Mouse (Mus musculus) heart, postnatal 10 days (tissue): ENCODE data around the gene Sh3pxd2a. TPM values are rescaled to one million over a fixed set of nuclear protein-coding genes. Genes with fewer than 3 reads are reported as not detected.
A peak's percentile ranks its signal among the peaks of the same experiment; 100 is the strongest.

Experiments used
- DNase-seq, 2 experiments: peaks; one replicate each; pipeline ENCODE4 v3.0.0; 2021
- intact Hi-C: fragments of 180-260 bp; cut with DNase I; formaldehyde crosslinking; loops from one replicate; pipeline ENCODE4 v1.15.1; 2025
- total RNA-seq, 2 experiments: library from RNA; stranded (reverse); gene quantifications; 2 replicates each; pipeline ENCODE4 v1.2.3; 2021

Sh3pxd2a gene
- total RNA-seq, 2 experiments from 2014 or later, result 87.9 to 93.7 TPM

DNA sequence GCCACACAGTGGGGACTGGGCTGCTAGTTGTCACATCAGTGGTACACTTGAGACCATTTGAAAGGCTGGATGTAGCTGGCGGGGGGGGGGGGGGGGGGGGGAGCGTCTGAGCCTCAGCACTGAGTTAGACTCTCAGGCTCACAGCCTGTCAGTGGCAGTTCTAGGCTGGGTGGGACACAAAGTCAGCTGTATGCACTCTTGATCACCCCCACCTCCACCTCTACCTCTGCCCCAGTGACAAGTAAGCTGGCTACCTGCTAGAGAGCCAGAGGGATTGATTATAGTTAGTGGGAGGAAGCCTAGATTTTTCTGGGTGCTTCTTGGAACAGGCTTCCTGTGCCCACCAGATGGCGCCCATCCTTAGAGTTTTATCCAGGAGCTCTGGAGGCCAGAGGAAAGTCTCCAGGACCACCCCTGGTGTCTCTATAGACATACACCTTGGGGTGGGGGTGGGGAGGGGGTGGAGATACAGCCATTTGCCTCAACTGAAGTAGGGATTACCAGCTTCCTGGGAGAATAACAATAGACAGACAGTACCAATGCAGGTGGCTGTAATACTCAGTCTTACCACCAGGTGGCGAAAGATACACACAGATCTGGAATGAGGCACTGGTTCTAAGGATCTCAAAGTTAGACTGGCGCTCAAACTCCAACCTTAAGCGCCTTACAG is 107.9 kb downstream of the Sh3pxd2a start:
- DNase-seq, result peak; percentile 89 to 92
- intact Hi-C loops, result loop anchor here (1.0 to 10.0 kb wide), 7 partner anchors 108 to 468 kb away; partner anchors contain the start of genes Sfr1 and Sh3pxd2a

- DNase-seq, result no peak
These were observed 109.7 kb downstream of the Sh3pxd2a start for GRCm38 (mm10) chr19:47354456-47354855.

DNA sequence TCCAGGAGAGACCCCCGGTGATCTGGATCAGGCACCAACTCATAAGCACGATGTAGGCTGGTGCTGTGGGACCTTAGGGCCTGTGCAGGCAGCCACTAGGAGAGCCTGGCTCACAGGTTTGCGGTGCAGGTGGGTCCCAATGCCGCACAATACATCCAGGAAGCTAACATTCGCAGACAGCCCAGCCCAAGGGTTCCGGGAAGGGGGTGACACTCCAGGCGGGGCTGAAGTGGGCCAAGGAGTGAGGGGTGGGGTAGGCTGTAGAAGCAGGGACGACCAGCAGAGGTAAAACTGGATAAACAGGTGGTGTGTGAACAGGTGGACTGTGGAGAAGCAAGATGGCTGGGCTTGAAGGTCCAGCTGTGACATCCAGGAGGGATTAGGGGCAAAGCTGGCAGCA is 115.2 kb downstream of the Sh3pxd2a start:
- intact Hi-C loops, result no loop called here
- no peak for DNase-seq

More at GRCm38 (mm10) chr19:47354456-47354855, 109.7 kb downstream of the Sh3pxd2a start:
- intact Hi-C loops, result loop anchor here (10.0 kb wide), 3 partner anchors 260 to 470 kb away; partner anchors contain the start of gene Sfr1

DNA sequence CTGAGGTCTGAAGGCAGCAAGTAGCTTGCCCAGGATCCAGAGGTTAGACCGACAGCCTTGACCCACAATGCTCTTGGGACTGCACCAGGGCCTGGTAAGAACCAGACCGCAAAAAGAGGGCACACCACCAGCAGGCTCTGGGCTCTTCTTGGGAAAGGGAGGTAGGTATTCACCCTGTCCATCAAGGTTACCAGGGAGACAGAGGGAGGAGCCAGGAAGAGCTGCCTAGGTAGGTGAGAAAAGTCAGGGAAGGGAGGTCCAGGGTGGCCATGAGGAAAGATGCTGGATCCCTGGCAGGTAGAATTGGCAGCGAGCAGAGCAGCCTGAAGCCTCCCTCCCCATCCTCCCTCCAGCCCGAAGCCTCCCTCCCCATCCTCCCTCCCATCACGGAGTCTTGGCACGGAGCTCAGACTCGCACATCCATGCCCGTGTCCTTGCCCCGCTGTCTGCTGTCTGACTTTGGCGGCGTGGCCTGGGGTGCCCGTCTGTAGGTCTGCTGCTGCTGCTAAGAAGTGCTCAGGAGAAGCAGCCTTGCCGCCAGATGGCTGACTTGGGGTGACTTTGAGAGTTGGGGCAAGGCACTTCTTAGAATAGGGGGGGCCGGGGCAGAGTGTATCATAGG is 115.7 kb downstream of the Sh3pxd2a start:
- intact Hi-C loops, result no loop called here
- no peak for DNase-seq

- DNase-seq, result no peak
- intact Hi-C loops, result no loop called here
These were observed 117.1 kb downstream of the Sh3pxd2a start for GRCm38 (mm10) chr19:47347021-47347643.

DNA sequence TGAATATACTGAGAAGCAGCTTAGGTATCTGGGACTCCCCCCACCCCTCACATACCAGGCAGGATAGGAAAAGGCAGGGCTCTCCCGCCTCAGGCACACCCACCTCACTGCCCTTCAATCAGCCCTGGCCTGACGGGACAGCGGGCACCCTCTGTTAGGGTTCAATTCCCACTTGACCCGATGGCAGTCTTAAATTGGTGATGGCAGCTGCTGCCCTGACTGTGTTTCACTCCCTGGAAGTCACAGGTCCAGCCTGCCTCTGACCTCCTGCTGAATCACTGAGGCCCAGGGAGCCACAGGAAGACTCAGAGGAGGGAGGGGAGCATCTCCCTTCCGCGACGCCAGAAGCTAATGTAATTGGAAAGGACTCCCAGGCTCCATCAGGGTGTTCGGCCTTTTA is 117.6 kb downstream of the Sh3pxd2a start:
- no peak for DNase-seq
- intact Hi-C loops, result no loop called here

DNA sequence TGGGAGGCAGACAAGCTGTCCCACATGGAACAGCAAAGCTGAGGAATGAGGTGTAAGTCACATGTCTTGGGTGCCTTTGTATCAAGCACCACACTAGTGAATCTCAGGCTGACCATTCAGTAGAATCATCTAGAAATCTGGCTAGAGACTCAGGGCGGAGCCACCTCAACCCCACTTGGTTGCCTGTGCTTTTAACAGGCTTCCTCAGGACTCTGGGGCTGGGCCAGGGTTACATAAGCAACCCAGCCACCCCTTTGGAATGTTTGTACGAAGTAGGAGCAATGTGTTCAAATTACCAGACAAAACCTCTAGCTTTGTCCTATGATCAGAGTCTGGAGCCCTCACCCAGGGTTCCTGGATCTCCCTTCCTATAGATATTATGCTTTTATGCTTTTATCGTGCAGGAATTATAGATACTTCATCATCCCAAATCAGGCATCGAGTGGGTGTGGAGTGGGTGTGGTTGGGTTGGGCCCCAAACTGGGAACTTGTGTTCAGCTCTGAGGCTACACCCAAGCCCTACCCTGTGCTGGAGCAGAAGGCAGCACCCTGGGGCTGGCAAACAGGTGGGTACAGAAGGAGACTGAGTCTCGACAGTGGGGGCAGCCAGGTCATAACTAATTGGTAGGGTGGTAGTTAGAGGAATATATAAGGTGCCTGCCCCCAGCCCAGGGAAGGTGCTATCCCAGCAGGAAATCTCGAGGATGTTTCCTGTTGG is 118.2 kb downstream of the Sh3pxd2a start:
- intact Hi-C loops, result no loop called here
- no peak for DNase-seq

- no peak for DNase-seq
- intact Hi-C loops, result no loop called here
These were observed 120.8 kb downstream of the Sh3pxd2a start for GRCm38 (mm10) chr19:47343422-47343821.

DNA sequence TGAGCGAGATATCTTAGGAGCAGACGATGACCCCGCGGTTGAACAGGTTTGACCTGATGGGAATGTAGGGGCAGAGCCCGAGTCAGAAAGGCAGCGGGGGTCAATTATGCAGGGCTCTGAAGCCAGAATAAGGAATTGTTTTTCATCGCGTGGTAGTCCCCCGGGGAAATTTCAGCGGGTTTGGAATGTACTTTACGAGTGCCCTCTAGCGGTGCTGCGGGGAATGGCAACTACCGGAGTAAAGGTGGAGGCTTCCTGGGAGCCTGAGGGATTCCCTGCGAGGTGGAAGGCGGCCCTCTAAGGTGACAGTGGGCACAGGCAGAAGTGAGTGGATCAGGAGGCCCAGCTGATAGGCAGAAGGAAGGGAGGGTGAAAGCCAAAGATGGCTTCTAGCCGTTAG is 125.0 kb downstream of the Sh3pxd2a start:
- intact Hi-C loops, result loop anchor here (2.0 kb wide), 1 partner anchor 160 kb away; the partner anchor contains the start of gene Neurl1a
- DNase-seq, result peak; percentile 86 to 91

DNA sequence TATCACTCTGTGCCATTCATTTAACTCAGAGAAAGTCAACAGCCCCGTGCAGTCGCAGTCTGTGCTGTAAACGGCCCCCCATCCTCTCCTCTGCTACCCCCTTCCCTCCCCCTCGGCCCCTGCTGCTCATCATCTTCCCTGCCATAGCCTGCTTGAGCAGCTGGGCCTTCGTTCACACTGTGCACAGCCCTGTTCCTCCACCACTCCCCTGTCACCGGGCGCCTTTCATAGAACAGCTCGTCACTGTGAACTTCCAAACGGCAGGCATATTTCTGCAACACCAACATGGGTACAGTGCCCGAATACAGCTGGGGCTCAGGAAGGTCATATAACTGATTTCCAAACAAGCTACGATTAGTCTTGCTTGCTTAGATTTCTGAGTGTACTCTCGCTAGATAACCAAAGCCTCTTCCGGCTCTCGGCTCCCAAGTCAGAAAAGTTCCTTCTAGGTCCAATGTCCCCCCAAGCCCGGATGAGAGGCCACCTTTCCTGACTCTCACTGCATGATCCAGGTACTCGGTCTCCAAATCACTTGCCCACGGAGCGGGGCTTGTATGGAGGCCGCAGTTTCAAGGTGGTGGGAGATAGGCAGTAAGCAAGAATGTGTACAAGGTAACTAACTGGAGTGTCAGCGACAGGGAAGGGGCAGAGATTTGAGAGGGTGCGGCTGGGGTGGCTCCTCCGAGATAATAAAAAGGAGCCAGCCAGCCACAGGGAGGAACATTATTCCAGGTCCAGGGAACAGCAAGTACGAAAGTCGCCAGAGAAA is 125.6 kb downstream of the Sh3pxd2a start:
- no peak for DNase-seq
- intact Hi-C loops, result loop anchor here (1.0 to 2.0 kb wide), 2 partner anchors 74 to 160 kb away; partner anchors contain the start of gene Neurl1a

GRCm38 (mm10) chr19:47337743-47338142 is 126.5 kb downstream of the Sh3pxd2a start:
- intact Hi-C loops, result loop anchor here (1.0 to 2.0 kb wide), 2 partner anchors 73 to 159 kb away; partner anchors contain the start of gene Neurl1a
- peak; percentile 91 to 94 for DNase-seq

DNA sequence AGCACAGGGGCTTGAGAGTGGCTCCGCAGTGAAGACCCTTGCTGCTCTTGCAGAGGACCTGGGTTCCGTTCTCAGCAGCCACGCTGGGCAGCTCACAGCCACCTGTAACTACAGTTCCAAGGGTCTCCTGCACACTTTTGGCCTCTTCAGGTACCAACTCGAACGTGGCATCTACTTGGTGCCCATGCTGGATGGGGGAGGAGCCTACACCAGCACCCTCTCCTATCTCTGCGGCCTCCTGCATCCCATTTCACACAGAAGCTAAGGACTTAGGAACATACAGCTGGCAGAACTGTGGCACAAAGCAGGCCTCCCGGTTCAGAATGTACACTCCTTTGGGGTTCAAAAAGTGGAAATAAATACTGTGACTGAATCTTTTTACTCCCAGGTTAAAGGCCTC is 127.0 kb downstream of the Sh3pxd2a start:
- intact Hi-C loops, result no loop called here
- DNase-seq, result no peak

DNA sequence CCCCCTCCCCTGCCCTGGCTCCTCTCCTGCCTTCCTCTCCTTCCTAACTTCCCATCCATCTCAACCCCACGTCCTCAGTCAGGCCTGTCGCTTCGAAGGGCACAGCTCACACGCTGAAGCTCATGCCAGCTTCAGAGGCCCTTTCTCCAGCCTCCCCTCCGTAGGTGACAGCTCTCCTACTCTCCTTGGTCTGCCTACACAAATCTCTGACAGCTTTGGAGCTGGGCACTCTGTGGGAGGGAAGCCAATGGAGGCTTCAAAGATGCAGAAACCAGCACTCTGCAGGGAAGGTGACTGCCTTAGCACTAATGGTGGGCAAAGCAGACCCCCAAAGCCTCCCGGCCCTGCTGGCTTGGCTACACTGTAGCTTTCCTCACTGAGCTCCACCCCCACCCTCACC is 128.9 kb downstream of the Sh3pxd2a start:
- intact Hi-C loops, result loop anchor here (2.0 kb wide), 1 partner anchor 14 kb away; no protein-coding TSS in a partner anchor

GRCm38 (mm10) chr19:47334713-47335112 is 129.5 kb downstream of the Sh3pxd2a start:
- intact Hi-C loops, result loop anchor here (2.0 kb wide), 1 partner anchor 14 kb away; no protein-coding TSS in a partner anchor
- DNase-seq, result no peak

More for the DNA sequence above, 128.9 kb downstream of the Sh3pxd2a start:
- DNase-seq, result no peak

DNA sequence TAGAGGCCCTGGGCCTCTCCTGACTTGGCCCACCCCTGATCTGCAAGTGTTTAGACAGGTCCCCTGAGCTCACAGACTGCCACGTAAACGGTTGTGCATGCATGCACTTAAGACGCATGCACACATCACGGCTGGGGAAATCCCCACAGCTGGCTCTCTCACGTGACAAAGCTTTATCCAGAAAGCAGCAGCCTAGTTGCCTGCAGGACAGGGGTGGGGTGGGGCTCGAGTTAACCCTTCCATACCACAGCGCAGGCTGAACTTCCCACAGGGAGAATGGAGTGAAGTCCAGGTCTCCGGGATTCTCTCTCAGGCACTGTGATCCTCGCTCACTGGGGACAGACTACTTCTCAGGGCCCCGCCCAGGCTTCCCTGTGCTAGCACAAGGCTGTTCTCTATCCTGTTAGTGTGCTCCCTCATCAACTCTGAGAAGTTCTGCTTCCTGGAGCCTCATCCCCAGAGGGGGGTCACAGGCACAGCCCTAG is 133.4 kb downstream of the Sh3pxd2a start:
- intact Hi-C loops, result no loop called here
- DNase-seq, result peak; percentile 79 to 84

DNA sequence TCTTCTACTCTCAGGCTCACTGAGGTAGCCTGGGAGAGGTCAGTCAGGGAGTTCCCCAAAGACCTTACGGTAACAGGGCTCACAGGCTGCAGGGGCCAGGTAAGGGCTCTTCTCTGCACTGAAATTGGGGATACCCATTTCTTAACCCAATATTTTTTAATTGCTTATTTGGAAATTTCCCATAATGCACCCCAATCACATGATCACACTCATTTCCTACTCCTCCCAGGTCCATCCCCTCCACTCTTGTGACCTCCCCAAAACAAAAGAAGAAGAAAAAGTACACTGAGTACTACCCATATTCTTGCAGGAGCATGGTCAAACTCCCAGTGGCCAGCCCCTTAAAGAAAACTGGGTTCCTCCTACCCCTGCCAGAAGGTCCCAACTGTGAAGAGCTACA is 135.1 kb downstream of the Sh3pxd2a start:
- intact Hi-C loops, result no loop called here
- DNase-seq, result no peak

DNA sequence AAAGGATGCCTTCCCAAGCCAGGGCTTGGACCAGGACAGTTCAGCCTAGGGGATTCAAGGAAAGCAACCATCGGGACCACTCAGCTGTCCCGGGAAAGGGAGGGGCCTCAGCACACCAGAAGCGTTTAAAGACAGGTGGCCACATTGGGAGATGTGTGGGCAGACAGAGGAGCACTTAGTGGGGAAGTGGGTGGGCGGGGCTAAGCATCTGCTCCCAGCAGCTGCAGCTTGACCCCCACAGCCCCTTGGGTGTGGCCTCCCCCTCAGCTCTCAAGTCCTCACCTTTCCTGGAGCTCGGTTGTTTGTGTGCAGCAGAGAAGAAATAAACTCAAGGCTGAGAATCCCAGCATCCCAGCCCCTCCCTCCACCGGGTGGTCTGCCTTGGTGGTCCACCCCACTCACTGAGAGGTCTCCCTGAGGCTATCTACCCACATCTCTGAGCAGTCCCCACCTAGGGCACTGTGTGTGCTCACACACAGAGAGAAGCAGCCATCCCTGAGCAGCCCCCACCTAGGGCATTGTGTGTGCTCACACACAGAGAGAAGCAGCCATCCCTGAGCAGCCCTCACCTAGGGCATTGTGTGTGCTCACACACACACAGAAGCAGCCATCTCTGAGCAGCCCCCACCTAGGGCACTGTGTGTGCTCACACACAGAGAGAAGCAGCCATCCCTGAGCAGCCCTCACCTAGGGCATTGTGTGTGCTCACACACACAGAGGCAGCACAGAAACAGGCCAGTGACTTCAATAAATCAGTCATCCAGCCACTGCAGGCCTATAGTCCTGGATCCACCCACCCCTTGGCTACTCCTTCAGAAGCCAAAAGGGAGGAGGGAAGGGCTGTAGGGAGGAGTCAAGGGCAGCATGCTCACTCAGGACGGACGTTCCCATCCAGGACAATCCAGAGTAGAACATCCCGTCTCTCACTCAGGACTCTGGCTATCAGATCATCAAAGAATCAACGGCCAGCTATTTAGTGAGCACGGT is 136.0 kb downstream of the Sh3pxd2a start:
- intact Hi-C loops, result no loop called here
- peak in 1 of 2 experiments; percentile 58 for DNase-seq

DNA sequence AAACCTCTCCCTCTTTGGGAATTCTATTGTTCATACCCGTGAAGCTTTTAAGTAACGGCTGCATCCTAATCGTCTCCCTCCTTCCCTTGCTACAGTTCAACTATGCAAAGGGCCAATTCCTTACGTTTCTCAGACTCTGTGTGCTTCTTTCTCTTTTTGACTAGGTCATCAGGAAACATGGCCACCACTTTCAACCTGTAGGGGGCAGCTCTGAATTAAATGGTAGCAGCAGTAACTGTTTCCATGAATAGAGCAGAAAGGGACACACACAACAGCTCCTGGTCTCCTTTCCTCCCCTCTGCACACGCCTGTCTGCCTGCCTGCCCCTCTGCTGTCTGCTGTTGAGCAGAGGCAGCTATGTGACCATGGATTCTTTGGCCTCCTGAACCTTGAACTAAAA is 138.3 kb downstream of the Sh3pxd2a start:
- intact Hi-C loops, result no loop called here

More for the DNA sequence above, 138.3 kb downstream of the Sh3pxd2a start:
- peak; percentile 63 to 76 for DNase-seq
